Comparison of ENCODE assay signal across 8 mouse cellular contexts in the genomic region with DNA sequence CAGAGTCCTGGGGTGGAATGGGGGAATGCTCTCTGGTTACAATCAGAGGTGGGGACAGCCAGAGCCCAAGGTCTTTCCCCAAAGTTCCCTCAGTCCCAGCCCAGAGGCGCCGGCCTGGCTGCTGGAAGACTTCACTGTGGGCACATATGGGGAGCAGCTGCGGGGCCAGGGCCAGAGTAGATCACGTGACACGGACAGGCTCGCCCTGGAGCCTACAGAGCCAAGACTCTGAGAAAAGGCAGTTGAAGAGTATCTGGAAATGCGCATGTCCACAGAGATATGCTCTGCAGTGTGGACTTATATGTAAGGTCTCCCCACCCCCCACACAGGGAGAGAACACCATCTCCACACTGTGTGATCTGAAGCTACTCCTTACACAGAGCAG. TPM values are rescaled to one million over a fixed set of nuclear protein-coding genes. Genes with fewer than 3 reads are reported as not detected.
DNase-seq lines count a peak whose midpoint lies in the region; ATAC-seq and TF ChIP-seq lines count a peak whose summit lies in the region.

No protein-coding gene starts in this region.

- DNase-seq in adrenal gland, postnatal 36 days, result peak; percentile 75 to 79
- peak; percentile 64 for DNase-seq in kidney, postnatal 14 days
- no peak for DNase-seq in c-Kit-positive CD71-positive TER-119-positive erythroid progenitor cells, embryonic 14.5 days (ENCODE audit: low spot score)
- no peak for DNase-seq in thymus, postnatal 0 days (ENCODE audit: low spot score)
- DNase-seq in layer of hippocampus, postnatal 25 days (ENCODE audit: extremely low spot score in 1 of 2, low spot score in 1 of 2), result no peak

- H3K36me3 ChIP-seq in E14TG2a.4 (ENCODE audit: insufficient read depth, low read length), result no peaks in the 10 kb centered on the region
- no peaks in the 10 kb centered on the region for H3K36me3 ChIP-seq in heart, embryonic 15.5 days

- no peaks in the 10 kb centered on the region for H3K27me3 ChIP-seq in E14TG2a.4 (ENCODE audit: insufficient read depth, low read length)
- H3K27me3 ChIP-seq in heart, embryonic 15.5 days, result no peaks in the 10 kb centered on the region

- no peaks in the 10 kb centered on the region for H3K9me3 ChIP-seq in E14TG2a.4 (ENCODE audit: low read length)
- H3K9me3 ChIP-seq in heart, embryonic 15.5 days (replicated peaks), result no peaks in the 10 kb centered on the region

- peak; percentile 82 for ATAC-seq in heart, embryonic 15.5 days (replicated peaks; ENCODE audit: insufficient number of reproducible peaks, insufficient read depth, low FRiP score, low read depth)
- 0 out of 2 replicates have a peak, but pooled peaks have one; percentile 27 for ATAC-seq in megakaryocyte progenitor cell, adult 5-6 weeks (replicated peaks; ENCODE audit: poor library complexity)

- H3K4me1 ChIP-seq in E14TG2a.4 (replicated peaks; ENCODE audit: low read depth, low read length), result peaks cover 91% of the 10 kb centered on the region
- H3K4me1 ChIP-seq in heart, embryonic 15.5 days (replicated peaks), result peaks cover 52% of the 10 kb centered on the region

- no peak overlapping the region for H3K9ac ChIP-seq in heart, embryonic 15.5 days

- TF ChIP-seq CTCF in E14TG2a.4 (conservative IDR thresholded peaks at IDR 0.05; ENCODE audit: low read length), result no peak

- H3K4me2 ChIP-seq in heart, embryonic 15.5 days, result peak overlapping the region; percentile 14; the same call in 1 of the 2 replicates

- H3K27ac ChIP-seq in heart, embryonic 15.5 days, result peak overlapping the region; percentile 78

- WGBS in heart, embryonic 15.5 days, result 19% methylated on average over 7 of the region's 7 CpGs

- H3K4me3 ChIP-seq in E14TG2a.4 (replicated peaks; ENCODE audit: low read length), result peak overlapping the region; percentile 70
- no peak overlapping the region for H3K4me3 ChIP-seq in heart, embryonic 15.5 days

RNA-seq across cellular contexts. Expression of a gene that starts 6.4 kb away (rescaled TPM):
- total RNA-seq in adrenal gland, postnatal 36 days (2021), result 100 to 1,000 TPM in 1 of 2 experiments, 10 to 100 TPM in 1; 68.4 to 105 TPM
- 61.9 and 63.1 TPM in 2 replicates for polyA plus RNA-seq in heart, embryonic 15.5 days (2015; fragmentation: Nextera tagmentation; extraction: Ambion mirVana)
- total RNA-seq in megakaryocyte progenitor cell, adult 5-6 weeks (2015), result 8.3 and 11.7 TPM in 2 replicates
- 3.6 and 7.1 TPM in 2 replicates for total RNA-seq in megakaryocyte progenitor cell, adult 5-6 weeks (2017)
- polyA plus RNA-seq in thymus, postnatal 0 days (2015; fragmentation: Nextera tagmentation; extraction: Ambion mirVana), result 22.9 and 23.9 TPM in 2 replicates
- total RNA-seq in layer of hippocampus, postnatal 25 days (2021), result 10 to 100 TPM; 19.6 to 22.4 TPM

RNA-seq across cellular contexts. Expression of a gene that starts 24.3 kb away (rescaled TPM):
- total RNA-seq in adrenal gland, postnatal 36 days (2021), result 1 to 10 TPM; 3.0 to 4.0 TPM
- 20.8 and 24.2 TPM in 2 replicates for polyA plus RNA-seq in heart, embryonic 15.5 days (2015; fragmentation: Nextera tagmentation; extraction: Ambion mirVana)
- total RNA-seq in megakaryocyte progenitor cell, adult 5-6 weeks (2015), result 1.4 and 1.5 TPM in 2 replicates
- total RNA-seq in megakaryocyte progenitor cell, adult 5-6 weeks (2017), result 1.8 TPM in 1 of 2 replicates, not detected in the other
- polyA plus RNA-seq in thymus, postnatal 0 days (2015; fragmentation: Nextera tagmentation; extraction: Ambion mirVana), result 5.6 and 6.5 TPM in 2 replicates
- 1 to 10 TPM; 2.0 to 2.7 TPM for total RNA-seq in layer of hippocampus, postnatal 25 days (2021)

RNA-seq across cellular contexts. Expression of a gene that starts 42.8 kb away (rescaled TPM):
- total RNA-seq in adrenal gland, postnatal 36 days (2021), result 10 to 100 TPM; 27.2 to 31.7 TPM
- 18.9 and 20.3 TPM in 2 replicates for polyA plus RNA-seq in heart, embryonic 15.5 days (2015; fragmentation: Nextera tagmentation; extraction: Ambion mirVana)
- total RNA-seq in megakaryocyte progenitor cell, adult 5-6 weeks (2015), result 8.7 and 12.3 TPM in 2 replicates
- 6.1 and 11.0 TPM in 2 replicates for total RNA-seq in megakaryocyte progenitor cell, adult 5-6 weeks (2017)
- 15.6 and 17.2 TPM in 2 replicates for polyA plus RNA-seq in thymus, postnatal 0 days (2015; fragmentation: Nextera tagmentation; extraction: Ambion mirVana)
- 10 to 100 TPM; 21.2 to 22.8 TPM for total RNA-seq in layer of hippocampus, postnatal 25 days (2021)

Comparison
In these comparisons a context has a peak if more than half of its experiments do, and no peak if none do; other contexts are left out.
1. DNase-seq: peak in adrenal gland, postnatal 36 days (2 of 2) and kidney, postnatal 14 days (single experiment); none in c-Kit-positive CD71-positive TER-119-positive erythroid progenitor cells, embryonic 14.5 days (single experiment), thymus, postnatal 0 days (single experiment) and layer of hippocampus, postnatal 25 days (0 of 2).